Mouse (Mus musculus) right cerebral cortex, adult 18-20 months (tissue): ENCODE data around the gene Sectm1b.
"Not testable (repeated sequence)": the region's sequence is repeated elsewhere in the genome, so short reads cannot be mapped to it uniquely, and the experiment has no call there.

ENCODE experiments used
- DNase-seq: peaks from one replicate; pipeline ENCODE4 v3.0.0; 2022; ENCODE audit warnings: mixed read lengths

Gene Sectm1b

GRCm38 (mm10) chr11:121067895-121068294, 4.5 kb upstream of the Sectm1b start:
- DNase-seq = no peak

DNA sequence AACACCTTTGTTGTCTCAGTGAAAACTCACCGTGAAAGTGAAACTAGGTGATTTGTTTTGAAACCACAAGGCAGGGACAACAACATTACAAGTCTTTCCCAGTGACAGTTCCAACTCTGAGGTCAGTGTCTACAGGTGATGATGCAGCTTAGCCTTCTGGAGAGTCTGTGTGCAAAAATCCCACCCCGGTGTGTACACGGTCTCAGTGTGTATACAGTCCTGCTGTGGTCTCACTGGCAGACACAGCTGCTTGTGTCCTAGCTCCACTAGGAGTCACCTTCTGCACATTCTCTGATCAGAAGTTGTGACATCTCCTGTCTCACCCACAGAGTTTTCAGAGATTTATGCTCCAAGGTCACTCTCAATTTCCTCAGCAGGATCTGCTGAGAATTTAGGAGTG, 828 bp upstream of the Sectm1b start:
- DNase-seq = no peak

GRCm38 (mm10) chr11:121061615-121062014, 1.8 kb downstream of the Sectm1b start:
- DNase-seq = no peak

- not testable (repeated sequence) for DNase-seq
These were observed 2.8 kb downstream of the Sectm1b start for GRCm38 (mm10) chr11:121060401-121061067.

DNA sequence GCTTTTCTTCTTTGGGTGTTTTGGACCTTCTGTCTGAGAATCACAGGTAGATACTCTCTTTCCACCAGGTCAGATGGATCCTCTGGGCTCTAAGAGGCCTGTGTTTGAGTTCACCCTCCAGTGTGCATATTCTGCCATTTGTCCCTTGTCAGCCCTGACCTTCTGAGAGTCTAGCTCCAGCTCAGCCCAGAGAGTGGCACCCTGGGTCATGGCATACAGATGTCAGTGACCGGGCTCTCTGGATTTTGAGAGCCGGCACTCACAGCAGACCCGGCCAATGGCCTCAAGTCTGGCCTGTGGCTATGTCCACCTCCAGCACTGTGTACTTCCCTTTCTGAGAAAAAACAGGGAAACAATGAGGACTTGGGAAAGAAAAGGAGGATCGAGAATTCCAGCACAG, 3.9 kb downstream of the Sectm1b start:
- DNase-seq = no peak

- DNase-seq = no peak
These were observed 4.4 kb downstream of the Sectm1b start for GRCm38 (mm10) chr11:121058956-121059355.

DNA sequence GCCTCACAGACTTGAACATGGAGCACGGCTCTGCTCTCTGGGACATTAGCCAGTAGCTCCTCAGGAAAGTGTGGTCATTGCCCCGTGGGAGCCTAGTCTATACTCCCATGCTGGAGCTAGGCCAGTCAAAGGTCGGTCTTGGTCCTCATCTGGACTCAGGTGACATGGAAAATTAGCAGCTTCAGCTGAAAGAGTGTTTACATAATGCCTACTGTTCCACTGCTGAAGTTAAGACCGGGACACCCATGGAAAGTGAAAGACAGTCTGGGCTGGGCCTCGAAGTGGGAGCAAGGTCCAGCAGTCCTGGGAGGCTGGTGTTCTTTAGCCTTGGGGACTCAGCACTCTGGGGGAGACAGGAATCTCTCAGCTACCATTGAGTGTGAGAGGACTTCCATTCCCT, 5.2 kb downstream of the Sectm1b start:
- DNase-seq = no peak

DNA sequence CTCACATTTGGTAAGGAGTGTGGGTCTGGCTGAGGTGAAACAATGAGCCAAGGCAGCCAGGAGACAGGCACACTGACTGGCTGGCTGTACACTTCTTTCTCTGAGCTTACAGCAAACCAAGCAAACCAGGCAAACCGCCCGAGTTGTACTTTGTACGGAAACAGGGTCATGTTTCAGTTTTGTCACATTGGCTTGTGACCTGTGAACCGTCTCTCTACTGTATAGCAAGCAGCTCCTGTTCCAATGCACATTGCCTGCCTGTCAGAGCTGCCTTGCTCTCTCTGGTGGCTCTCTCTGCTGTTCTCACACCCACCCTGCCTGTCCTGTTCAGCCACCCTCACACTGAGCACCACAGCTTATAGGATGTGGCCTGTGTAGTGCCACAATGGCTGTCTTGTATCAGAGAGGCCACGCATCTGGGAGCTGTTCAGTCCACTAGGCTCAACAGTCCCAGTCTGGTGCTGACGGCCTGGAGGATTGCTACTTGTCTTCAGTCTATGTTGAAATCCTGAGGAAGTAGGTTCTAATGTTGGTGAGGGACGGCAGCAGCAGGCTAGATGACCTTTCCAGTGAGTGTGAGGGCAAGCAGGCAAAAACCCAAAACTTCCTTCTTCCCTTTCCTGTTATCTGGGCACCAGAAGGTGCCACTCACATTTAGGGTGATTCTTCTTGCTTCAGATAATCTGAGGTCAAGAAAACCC, 6.7 kb downstream of the Sectm1b start:
- DNase-seq = no peak

DNA sequence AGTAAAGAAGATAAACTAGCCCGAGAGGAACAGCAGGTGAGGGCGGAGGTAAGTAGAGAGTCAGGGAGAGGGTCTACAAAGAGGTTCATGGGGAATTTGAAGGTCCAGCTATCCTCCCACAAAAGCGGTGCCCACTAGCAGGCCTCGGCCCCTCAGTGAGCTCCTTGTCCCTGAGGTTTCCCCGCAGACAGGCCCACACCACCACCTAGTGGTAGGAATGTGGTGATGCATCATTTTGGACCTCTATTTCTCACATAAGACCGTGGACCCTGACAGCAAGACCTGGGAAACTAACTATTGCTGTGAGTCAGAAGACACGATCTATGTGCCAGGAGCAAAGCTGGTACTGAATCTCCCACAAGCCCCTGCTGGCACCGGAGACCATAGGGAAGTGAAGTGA, 9.8 kb downstream of the Sectm1b start:
- peak; percentile 73 for DNase-seq

GRCm38 (mm10) chr11:121052387-121052786, 11.0 kb downstream of the Sectm1b start:
- DNase-seq = no peak

GRCm38 (mm10) chr11:121051793-121052192, 11.6 kb downstream of the Sectm1b start:
- DNase-seq = no peak

- DNase-seq = no peak
These were observed 13.5 kb downstream of the Sectm1b start for GRCm38 (mm10) chr11:121049840-121050239.

GRCm38 (mm10) chr11:121047826-121048399, 15.5 kb downstream of the Sectm1b start:
- DNase-seq = no peak

GRCm38 (mm10) chr11:121045286-121045685, 18.1 kb downstream of the Sectm1b start:
- DNase-seq = no peak

- DNase-seq = not testable (repeated sequence)
These were observed 20.3 kb downstream of the Sectm1b start for GRCm38 (mm10) chr11:121043025-121043424.

GRCm38 (mm10) chr11:121042480-121042879, 20.9 kb downstream of the Sectm1b start:
- no peak for DNase-seq

- DNase-seq = no peak
These were observed 21.7 kb downstream of the Sectm1b start for GRCm38 (mm10) chr11:121041636-121042035.

GRCm38 (mm10) chr11:121041212-121041611, 22.2 kb downstream of the Sectm1b start:
- DNase-seq = peak; percentile 83

DNA sequence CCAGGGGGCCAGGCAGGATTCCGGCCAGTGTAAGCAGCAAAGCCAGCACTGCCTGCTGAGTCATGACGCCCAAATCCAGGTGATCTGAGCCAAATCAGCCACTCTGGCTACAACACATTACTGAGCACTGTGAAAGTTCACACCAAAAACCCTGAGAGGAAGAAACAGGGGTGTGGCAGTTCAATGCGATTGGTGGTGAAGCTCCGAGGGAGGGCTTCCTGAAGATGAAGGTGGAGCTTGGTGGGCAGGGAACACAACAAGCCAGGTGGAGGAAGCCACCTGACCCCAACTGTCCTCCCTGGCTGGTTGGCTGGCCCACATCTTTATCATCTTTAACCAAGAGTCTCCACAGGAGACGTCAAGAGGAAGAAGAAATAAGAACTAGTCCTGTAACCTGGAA, 24.1 kb downstream of the Sectm1b start, which contains the start of gene Cd7:
Gene Cd7 (minus strand): TSS at position 117 of the 400 bp plus-strand sequence.
- peak; percentile 21 for DNase-seq

DNA sequence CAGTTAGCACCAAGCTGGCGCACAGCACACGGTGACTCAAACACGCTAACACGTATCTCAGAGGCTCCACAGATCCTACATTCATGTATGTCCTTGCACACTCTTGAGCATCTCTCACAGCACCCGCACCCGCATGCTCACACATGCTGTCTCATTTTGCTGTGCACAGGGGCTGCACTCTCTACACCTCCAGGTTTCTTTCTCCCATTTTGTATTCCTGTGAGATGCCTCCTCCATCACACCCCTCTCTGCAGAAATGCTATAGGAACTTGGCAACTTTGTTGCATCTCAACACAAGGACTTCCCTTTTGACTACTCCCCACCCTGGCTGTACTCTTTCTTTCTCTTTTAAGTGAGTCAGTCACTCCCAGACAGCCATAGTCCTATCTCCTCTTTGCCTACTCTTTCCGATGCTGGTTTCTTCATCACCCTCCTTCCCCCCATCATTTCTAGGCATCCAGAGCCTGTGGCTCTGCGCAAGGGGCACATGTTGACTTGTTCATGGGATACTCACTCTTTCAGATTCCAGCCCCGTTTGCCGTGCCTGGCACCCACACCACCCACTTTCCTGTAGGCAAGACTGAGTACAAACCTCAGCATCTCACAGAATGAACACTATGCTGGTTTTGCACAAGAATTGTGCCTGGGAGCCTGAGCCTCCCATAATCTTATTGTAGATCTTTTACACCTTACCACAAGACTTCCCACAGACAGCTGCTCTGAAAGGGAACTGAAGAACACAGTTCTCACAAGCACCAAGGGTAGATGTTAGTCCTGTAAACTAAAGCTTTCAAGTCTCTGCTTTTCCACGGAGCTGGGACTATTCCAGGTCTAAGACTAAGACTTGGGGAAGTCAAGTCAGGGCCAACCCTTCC, 24.8 kb downstream of the Sectm1b start:
- peak; percentile 45 for DNase-seq

DNA sequence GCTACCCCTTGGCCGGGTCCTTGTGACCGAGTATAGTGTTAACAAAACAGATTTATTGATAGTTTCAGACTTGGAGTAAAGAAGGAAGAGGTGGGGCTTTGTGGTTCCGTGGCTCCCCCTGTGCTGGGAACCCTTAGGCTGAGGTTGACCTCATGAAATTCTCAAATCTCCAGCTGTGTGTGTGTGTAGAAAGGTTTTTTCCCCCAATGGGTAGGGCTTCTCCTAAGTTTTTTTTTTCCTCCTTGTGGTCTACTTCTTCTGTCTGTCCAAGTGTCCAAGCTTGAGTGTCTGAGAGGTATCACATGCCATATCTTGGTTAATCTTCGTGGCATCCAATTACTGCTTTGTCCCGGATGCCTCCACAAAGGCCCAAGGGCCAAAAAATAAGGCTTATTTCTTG, 30.3 kb downstream of the Sectm1b start:
- DNase-seq = no peak

DNA sequence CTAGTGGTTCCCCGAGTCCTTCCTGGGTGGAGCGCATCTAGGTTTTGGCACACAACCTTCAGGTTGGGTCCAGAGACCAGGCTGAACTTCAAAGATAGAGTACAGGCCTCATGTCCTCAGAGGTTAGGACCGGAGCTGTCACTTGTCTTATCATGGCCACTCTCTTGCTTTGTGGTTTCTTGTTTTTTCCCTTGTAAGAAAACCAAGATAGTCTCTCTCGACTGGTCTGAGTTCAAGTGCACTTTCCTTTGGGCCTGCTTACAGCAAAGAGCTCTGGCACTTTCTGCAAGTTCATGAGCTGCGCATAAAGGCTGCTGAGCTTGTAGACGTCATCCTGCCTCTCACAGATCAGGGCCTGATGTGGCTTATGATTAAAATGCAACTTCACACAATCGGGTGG, 36.1 kb downstream of the Sectm1b start:
- DNase-seq = no peak

GRCm38 (mm10) chr11:121024163-121024562, 39.2 kb downstream of the Sectm1b start:
- DNase-seq = peak; percentile 24
